Mouse (Mus musculus) myocyte (in vitro differentiated cells): ENCODE data around the gene Trim24. TPM values are rescaled to one million over a fixed set of nuclear protein-coding genes. Genes with fewer than 3 reads are reported as not detected.

ENCODE experiments used
- H3K27me3 ChIP-seq: one replicate; pipeline ENCODE4 v1.6.1; 2011; ENCODE audit not compliant: control insufficient read depth, insufficient read depth, insufficient read length
- H3K36me3 ChIP-seq: one replicate; pipeline ENCODE4 v1.6.1; 2011; ENCODE audit not compliant: control insufficient read depth, insufficient read depth
- H3K4me2 ChIP-seq: one replicate; pipeline ENCODE4 v1.6.1; 2011; ENCODE audit warnings: low read depth, control low read depth
- H3K4me3 ChIP-seq: one replicate; pipeline ENCODE4 v1.5.1; 2011; ENCODE audit warnings: mild to moderate bottlenecking, control low read depth, moderate library complexity
- H3K79me2 ChIP-seq: one replicate; pipeline ENCODE4 v1.6.1; 2011; ENCODE audit not compliant: control insufficient read depth, insufficient read depth
- H3ac ChIP-seq: one replicate; pipeline ENCODE4 v1.6.1; 2011; ENCODE audit not compliant: control insufficient read depth, insufficient read length
- CEBPB ChIP-seq: IDR thresholded peaks from 2 replicates; pipeline ENCODE4 v1.6.1; 2011; ENCODE audit warnings: mild to moderate bottlenecking, moderate library complexity; ENCODE audit not compliant: poor library complexity, insufficient read depth, severe bottlenecking
- E2F4 ChIP-seq: IDR thresholded peaks from one replicate; pipeline ENCODE4 v1.6.1; 2011; ENCODE audit warnings: mild to moderate bottlenecking, control low read depth, moderate library complexity; ENCODE audit not compliant: insufficient read depth
- MAX ChIP-seq: IDR thresholded peaks from one replicate; pipeline ENCODE4 v1.6.1; 2011; ENCODE audit warnings: low read depth, mild to moderate bottlenecking, control low read depth
- MYOD1 ChIP-seq, 3 experiments: IDR thresholded peaks; one replicate each; pipeline ENCODE4 v1.6.1; 2011; ENCODE audit warnings: control low read depth in 2 of 3, low read depth in 2 of 3, mild to moderate bottlenecking in 2 of 3, moderate library complexity in 1 of 3; ENCODE audit not compliant: insufficient read length in 2 of 3, control insufficient read depth in 1 of 3
- MYOG ChIP-seq, 3 experiments: IDR thresholded peaks; one replicate each; pipeline ENCODE4 v1.6.1; 2011; ENCODE audit warnings: control low read depth in 2 of 3, low read depth in 2 of 3, mild to moderate bottlenecking in 2 of 3; ENCODE audit not compliant: insufficient read length in 2 of 3, control insufficient read depth in 1 of 3, insufficient read depth in 1 of 3
- POLR2A ChIP-seq: IDR thresholded peaks from one replicate; pipeline ENCODE4 v1.6.1; 2011; ENCODE audit warnings: low read depth, mild to moderate bottlenecking, control low read depth, moderate library complexity; ENCODE audit not compliant: insufficient read length
- POLR2AphosphoS2 ChIP-seq: IDR thresholded peaks from one replicate; pipeline ENCODE4 v1.6.1; 2011; ENCODE audit warnings: low read depth, control low read depth; ENCODE audit not compliant: insufficient read length
- REST ChIP-seq: IDR thresholded peaks from one replicate; pipeline ENCODE4 v1.6.1; 2011; ENCODE audit warnings: mild to moderate bottlenecking, control low read depth, moderate library complexity; ENCODE audit not compliant: insufficient read depth, insufficient read length
- SRF ChIP-seq: IDR thresholded peaks from one replicate; pipeline ENCODE4 v1.6.1; 2011; ENCODE audit warnings: low read depth; ENCODE audit not compliant: control insufficient read depth, insufficient read length
- TCF12 ChIP-seq: IDR thresholded peaks from one replicate; pipeline ENCODE4 v1.6.1; 2011; ENCODE audit warnings: mild to moderate bottlenecking, control low read depth; ENCODE audit not compliant: poor library complexity, insufficient read depth, severe bottlenecking
- TCF3 ChIP-seq: IDR thresholded peaks from one replicate; pipeline ENCODE4 v1.6.1; 2011; ENCODE audit warnings: low read depth, control low read depth; ENCODE audit not compliant: insufficient read length
- USF1 ChIP-seq: IDR thresholded peaks from one replicate; pipeline ENCODE4 v1.6.1; 2011; ENCODE audit warnings: low read depth, mild to moderate bottlenecking, control low read depth, moderate library complexity
- polyA plus RNA-seq: library from polyadenylated mRNA; unstranded; fragments of >200 nt; fragmentation: generic; extraction: Trizol; gene quantifications from one replicate; pipeline ENCODE4 v1.2.1, GENCODE M21; 2012; ENCODE audit warnings: missing spikeins

The Trim24 gene
- polyA plus RNA-seq, 1 experiment = 9.3 TPM

DNA sequence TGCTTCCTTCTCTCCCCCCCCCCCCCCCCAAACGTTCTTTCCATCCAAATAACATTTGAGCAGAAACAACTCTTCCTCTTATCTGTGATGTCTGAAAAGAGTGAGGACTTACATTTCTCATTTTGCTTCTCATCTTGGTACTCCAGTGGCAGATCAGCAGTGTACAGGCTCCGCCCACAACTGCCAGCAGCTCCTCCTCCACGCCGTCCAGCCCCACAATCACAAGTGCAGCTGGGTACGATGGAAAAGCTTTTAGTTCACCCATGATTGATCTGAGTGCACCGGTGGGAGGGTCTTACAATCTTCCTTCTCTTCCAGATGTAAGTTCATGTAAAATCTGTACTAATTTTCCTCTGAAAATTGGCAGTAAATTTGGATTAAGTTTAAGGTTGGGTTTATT is 80.7 kb downstream of the Trim24 start:
- no peaks in the 10 kb centered on the region for H3K79me2 ChIP-seq
- no peak overlapping the region for H3K4me3 ChIP-seq
- no peak for TF ChIP-seq REST
- TF ChIP-seq MYOD1 (IDR thresholded peaks at IDR 0.05; ENCODE audit: control insufficient read depth in 1 of 3, insufficient read length in 2 of 3, low read depth in 2 of 3) = no peak
- no peak overlapping the region for H3K4me2 ChIP-seq
- no peak overlapping the region for H3ac ChIP-seq
- no peaks in the 10 kb centered on the region for H3K27me3 ChIP-seq
- peaks cover 28% of the 10 kb centered on the region for H3K36me3 ChIP-seq

GRCm38 (mm10) chr6:37967386-37967785 is 96.8 kb downstream of the Trim24 start:
- peaks cover 22% of the 10 kb centered on the region for H3K36me3 ChIP-seq
- H3ac ChIP-seq = no peak overlapping the region
- no peak overlapping the region for H3K4me2 ChIP-seq
- no peaks in the 10 kb centered on the region for H3K27me3 ChIP-seq
- no peaks in the 10 kb centered on the region for H3K79me2 ChIP-seq
- H3K4me3 ChIP-seq = no peak overlapping the region
- TF ChIP-seq TCF3 = no peak
- TF ChIP-seq TCF12 = no peak
- no peak for TF ChIP-seq E2F4
- no peak for TF ChIP-seq CEBPB

DNA sequence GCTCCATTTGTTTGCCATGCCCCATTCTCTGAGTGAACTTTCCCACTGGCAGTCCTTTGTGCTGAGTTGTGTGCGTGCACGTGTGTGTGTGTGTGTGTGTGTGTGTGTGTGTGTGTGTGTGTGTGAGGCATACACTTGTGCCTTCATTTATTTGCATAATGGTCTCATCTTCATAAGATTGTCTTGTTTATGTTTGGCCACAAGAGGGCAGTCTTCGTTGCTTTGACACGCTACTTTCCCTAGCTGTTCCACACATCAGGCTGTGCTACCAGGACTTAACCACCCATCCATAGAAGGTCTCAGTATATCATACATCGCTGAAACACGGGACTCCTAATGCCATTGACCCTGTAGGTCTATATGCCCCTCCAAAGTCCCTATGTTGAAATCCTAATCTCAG is 136.8 kb downstream of the Trim24 start:
- no peaks in the 10 kb centered on the region for H3K79me2 ChIP-seq
- no peaks in the 10 kb centered on the region for H3K36me3 ChIP-seq
- H3ac ChIP-seq = no peak overlapping the region
- TF ChIP-seq USF1 (no peak), MAX (no peak), TCF3 (no peak), REST (no peak), MYOD1 (IDR thresholded peaks at IDR 0.05; ENCODE audit: control insufficient read depth in 1 of 3, insufficient read length in 2 of 3, low read depth in 2 of 3) (no peak), MYOG (IDR thresholded peaks at IDR 0.05; ENCODE audit: control insufficient read depth in 1 of 3, insufficient read depth in 1 of 3, insufficient read length in 2 of 3, low read depth in 2 of 3) (no peak), POLR2AphosphoS2 (no peak), POLR2A (no peak), CEBPB (no peak), TCF12 (no peak), SRF (no peak), E2F4 (no peak)
- no peaks in the 10 kb centered on the region for H3K27me3 ChIP-seq
- H3K4me3 ChIP-seq = no peak overlapping the region
- H3K4me2 ChIP-seq = no peak overlapping the region

- no peak overlapping the region for H3K4me3 ChIP-seq
- no peaks in the 10 kb centered on the region for H3K36me3 ChIP-seq
- no peak overlapping the region for H3ac ChIP-seq
- H3K27me3 ChIP-seq = no peaks in the 10 kb centered on the region
- H3K4me2 ChIP-seq = no peak overlapping the region
- TF ChIP-seq MAX (no peak), E2F4 (no peak), REST (no peak), CEBPB (no peak), POLR2A (no peak), SRF (no peak), TCF3 (no peak), USF1 (no peak), POLR2AphosphoS2 (no peak), MYOG (IDR thresholded peaks at IDR 0.05; ENCODE audit: control insufficient read depth in 1 of 3, insufficient read depth in 1 of 3, insufficient read length in 2 of 3, low read depth in 2 of 3) (no peak), TCF12 (no peak), MYOD1 (IDR thresholded peaks at IDR 0.05; ENCODE audit: control insufficient read depth in 1 of 3, insufficient read length in 2 of 3, low read depth in 2 of 3) (no peak)
- H3K79me2 ChIP-seq = no peaks in the 10 kb centered on the region
Measured at GRCm38 (mm10) chr6:38012829-38013228, 142.2 kb downstream of the Trim24 start.

Other genes with a start within 250 kb of the Trim24 start
- not detected for gene Svopl, start 176.2 kb downstream of the Trim24 start, polyA plus RNA-seq
- gene Tmem213, start 238.4 kb downstream of the Trim24 start, polyA plus RNA-seq = not detected